Mouse (Mus musculus): ENCODE data around the gene Lrrc17. TPM values are rescaled to one million over a fixed set of nuclear protein-coding genes. Genes with fewer than 3 reads are reported as not detected.

The Lrrc17 gene
- polyA plus RNA-seq, 1 experiment from 2014 or later, result 1.6 TPM

DNA sequence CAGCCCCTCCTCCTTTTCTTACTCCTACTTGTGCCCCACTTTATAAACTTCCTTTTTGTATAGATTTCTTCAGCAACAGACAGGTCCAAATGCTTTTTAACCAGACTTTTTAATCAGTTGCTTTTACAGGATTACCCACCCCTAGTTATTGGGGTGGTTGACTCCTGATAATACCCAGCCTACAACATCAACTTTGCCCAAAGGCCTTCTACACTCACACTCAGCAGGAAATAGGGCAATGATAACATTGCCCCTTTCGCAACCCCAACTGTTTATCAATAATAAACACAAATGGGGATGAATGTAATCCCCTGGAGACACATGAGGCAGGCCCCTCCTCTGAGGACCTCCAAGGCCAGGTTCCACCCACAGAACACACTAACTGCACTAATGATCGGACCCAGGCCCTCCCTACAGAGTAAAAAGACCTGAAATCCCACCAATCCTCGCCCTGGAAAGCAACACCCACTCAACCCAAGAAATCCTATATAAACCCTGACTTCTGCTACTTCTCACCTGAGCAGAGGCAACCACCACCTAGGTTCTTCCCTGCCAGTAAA is 73.2 kb downstream of the Lrrc17 start:
- no peaks in the 10 kb centered on the region for H3K36me3 ChIP-seq
- H3K27ac ChIP-seq, result no peak overlapping the region
- H3K9ac ChIP-seq, result no peak overlapping the region
- no peaks in the 10 kb centered on the region for H3K9me3 ChIP-seq (replicated peaks)
- H3K4me1 ChIP-seq, result peaks cover 10% of the 10 kb centered on the region; the same call in 1 of the 2 replicates
- ATAC-seq, result peak; percentile 74
- WGBS (ENCODE audit: insufficient replicate concordance), result 20% methylated on average over 3 of the region's 3 CpGs
- no peak overlapping the region for H3K4me3 ChIP-seq
- no peaks in the 10 kb centered on the region for H3K27me3 ChIP-seq (replicated peaks)
- H3K4me2 ChIP-seq, result no peak overlapping the region

Other genes with a start within 250 kb of the Lrrc17 start
- gene Fgl2, start 170.9 kb upstream of the Lrrc17 start, polyA plus RNA-seq (2016; fragmentation: Nextera tagmentation; extraction: Ambion mirVana), result 1.4 and 1.5 TPM in 2 replicates
- gene Ccdc146, start 118.9 kb upstream of the Lrrc17 start, polyA plus RNA-seq (2016; fragmentation: Nextera tagmentation; extraction: Ambion mirVana), result not detected in 2 replicates
- gene Fam185a, start 118.6 kb upstream of the Lrrc17 start, polyA plus RNA-seq (2016; fragmentation: Nextera tagmentation; extraction: Ambion mirVana), result 5.7 and 5.8 TPM in 2 replicates
- 0.06 and 0.23 TPM in 2 replicates for gene Fbxl13, start 102.1 kb downstream of the Lrrc17 start, polyA plus RNA-seq (2016; fragmentation: Nextera tagmentation; extraction: Ambion mirVana)
- 10.6 and 11.8 TPM in 2 replicates for gene Armc10, start 102.3 kb downstream of the Lrrc17 start, polyA plus RNA-seq (2016; fragmentation: Nextera tagmentation; extraction: Ambion mirVana)
- 1.6 and 2.1 TPM in 2 replicates for gene Napepld, start 157.8 kb downstream of the Lrrc17 start, polyA plus RNA-seq (2016; fragmentation: Nextera tagmentation; extraction: Ambion mirVana)
- gene Pmpcb, start 193.6 kb downstream of the Lrrc17 start, polyA plus RNA-seq (2016; fragmentation: Nextera tagmentation; extraction: Ambion mirVana), result 49.2 and 53.7 TPM in 2 replicates
- 66.6 and 67.6 TPM in 2 replicates for gene Dnajc2, start 241.7 kb downstream of the Lrrc17 start, polyA plus RNA-seq (2016; fragmentation: Nextera tagmentation; extraction: Ambion mirVana)
- gene Psmc2, start 241.7 kb downstream of the Lrrc17 start, polyA plus RNA-seq (2016; fragmentation: Nextera tagmentation; extraction: Ambion mirVana), result 188 and 189 TPM in 2 replicates

All from liver, embryonic 12.5 days (tissue).